Comparison of ENCODE assay signal across 17 mouse cellular contexts in the genomic region with DNA sequence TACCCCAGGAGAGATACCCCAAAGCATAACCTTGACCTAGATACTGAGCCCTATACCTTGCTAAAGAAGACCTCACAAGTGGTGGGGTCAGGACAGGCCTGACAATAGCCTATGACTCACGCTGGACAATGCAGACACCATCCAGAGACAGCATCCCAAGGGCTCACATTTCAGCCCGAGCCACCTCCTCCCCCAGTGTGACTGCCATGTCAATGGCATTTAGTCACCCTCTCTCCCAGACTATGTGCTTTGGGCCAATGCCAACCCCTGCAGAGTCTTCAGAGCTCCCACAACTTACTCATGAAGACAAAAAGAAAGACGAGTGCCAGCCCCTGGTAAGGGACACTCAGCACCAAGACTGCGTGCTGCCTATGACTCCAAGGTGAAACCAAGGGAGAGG. TPM values are rescaled to one million over a fixed set of nuclear protein-coding genes. Genes with fewer than 3 reads are reported as not detected.
A peak's percentile ranks its signal among the peaks of the same experiment; 100 is the strongest.
DNase-seq lines count a peak whose midpoint lies in the region; ATAC-seq and TF ChIP-seq lines count a peak whose summit lies in the region.
"Had no signal": no experiment of that assay in that cellular context is flagged by ENCODE, and none has a peak within 500 bp of the region (broad histone marks: within the 10 kb centered on the region; RNA-seq: fewer than 3 reads in every experiment).

No protein-coding gene starts in this region.

- no peak overlapping the region for H3K4me2 ChIP-seq in heart, embryonic 11.5 days
- no peak overlapping the region for H3K4me2 ChIP-seq in stomach, postnatal 0 days (replicated peaks; ENCODE audit: low read depth)
- H3K4me2 ChIP-seq: hindbrain, embryonic 14.5 days; limb, embryonic 12.5 days; neural tube, embryonic 15.5 days had no signal

- peaks cover 36% of the 10 kb centered on the region for H3K27me3 ChIP-seq in heart, embryonic 11.5 days (ENCODE audit: control insufficient read depth, insufficient read depth, low read length)
- no peaks in the 10 kb centered on the region for H3K27me3 ChIP-seq in stomach, postnatal 0 days (ENCODE audit: control insufficient read depth, insufficient read depth, low read length)

- no peaks in the 10 kb centered on the region for H3K36me3 ChIP-seq in heart, embryonic 11.5 days (ENCODE audit: control insufficient read depth, insufficient read depth, low read length)
- H3K36me3 ChIP-seq in stomach, postnatal 0 days (ENCODE audit: control insufficient read depth, insufficient read depth, low read length): no peaks in the 10 kb centered on the region
- H3K36me3 ChIP-seq: neural tube, embryonic 15.5 days had no signal

- WGBS in heart, embryonic 11.5 days (ENCODE audit: insufficient replicate concordance): 40% methylated on average over 4 of the region's 4 CpGs
- 39% methylated on average over 4 of the region's 4 CpGs for WGBS in stomach, postnatal 0 days

- peak; percentile 49 for DNase-seq in urinary bladder, postnatal 25 days (ENCODE audit: low spot score)
- DNase-seq in urinary bladder, postnatal 10 days (ENCODE audit: low spot score): no peak
- DNase-seq in adrenal gland, adult (ENCODE audit: inconsistent age in 2 of 2, low spot score in 1 of 2): peak; percentile 80 to 86
- peak; percentile 41 for DNase-seq in stomach, postnatal 0 days (ENCODE audit: low spot score)
- DNase-seq in right cerebral cortex, postnatal 25 days: no peak
- no peak for DNase-seq in layer of hippocampus, adult 18-20 months (ENCODE audit: low spot score in 2 of 2)
- no peak for DNase-seq in cerebellum, postnatal 4 days (ENCODE audit: low spot score in 2 of 2)
- DNase-seq: cerebellum, adult 9-11 months; kidney, adult 18-20 months; kidney, postnatal 4 days; retina, postnatal 1 day had no signal

- no peak overlapping the region for H3K4me3 ChIP-seq in heart, embryonic 11.5 days (ENCODE audit: low read depth, low read length)
- H3K4me3 ChIP-seq in stomach, postnatal 0 days (ENCODE audit: low read depth, low read length): no peak overlapping the region
- H3K4me3 ChIP-seq: limb, embryonic 12.5 days; megakaryocyte, embryonic 14.5 days; neural tube, embryonic 15.5 days had no signal

- no peak for TF ChIP-seq EP300 in stomach, postnatal 0 days (optimal IDR thresholded peaks at IDR 0.05)

- H3K9me3 ChIP-seq in heart, embryonic 11.5 days (replicated peaks; ENCODE audit: control insufficient read depth, low read length): no peaks in the 10 kb centered on the region
- no peaks in the 10 kb centered on the region for H3K9me3 ChIP-seq in stomach, postnatal 0 days (ENCODE audit: control insufficient read depth, low read length)
- H3K9me3 ChIP-seq: limb, embryonic 12.5 days; megakaryocyte, embryonic 14.5 days; neural tube, embryonic 15.5 days had no signal

- peak overlapping the region; percentile 38; the same call in 1 of the 2 replicates for H3K27ac ChIP-seq in heart, embryonic 11.5 days (ENCODE audit: low read depth, low read length)
- H3K27ac ChIP-seq in stomach, postnatal 0 days (replicated peaks): no peak overlapping the region
- H3K27ac ChIP-seq: hindbrain, embryonic 14.5 days; limb, embryonic 12.5 days; neural tube, embryonic 15.5 days had no signal

- no peak overlapping the region for H3K9ac ChIP-seq in heart, embryonic 11.5 days (ENCODE audit: low read depth, low read length)
- H3K9ac ChIP-seq in stomach, postnatal 0 days (ENCODE audit: low read length): no peak overlapping the region
- H3K9ac ChIP-seq: hindbrain, embryonic 14.5 days; limb, embryonic 12.5 days; neural tube, embryonic 15.5 days had no signal

- no peak for TF ChIP-seq CTCF in stomach, postnatal 0 days (IDR thresholded peaks at IDR 0.05; ENCODE audit: low read depth)

- peaks cover 35% of the 10 kb centered on the region for H3K4me1 ChIP-seq in heart, embryonic 11.5 days (ENCODE audit: control insufficient read depth, insufficient read depth, low read length)
- peaks cover 3% of the 10 kb centered on the region; the same call in 1 of the 2 replicates for H3K4me1 ChIP-seq in stomach, postnatal 0 days (replicated peaks; ENCODE audit: control insufficient read depth, insufficient read depth)

- ATAC-seq in heart, embryonic 11.5 days (replicated peaks; ENCODE audit: insufficient number of reproducible peaks, low FRiP score, low TSS enrichment): no peak
- no peak for ATAC-seq in stomach, postnatal 0 days (ENCODE audit: low FRiP score, low TSS enrichment)

RNA-seq across cellular contexts. Expression of a gene that starts 2.5 kb away (rescaled TPM):
- polyA plus RNA-seq in heart, embryonic 11.5 days (2014; fragmentation: Nextera tagmentation; extraction: Ambion mirVana): 35.3 and 38.9 TPM in 2 replicates
- 0.11 and 0.22 TPM in 2 replicates for polyA plus RNA-seq in stomach, postnatal 0 days (2015; fragmentation: Nextera tagmentation; extraction: Ambion mirVana)
- 10 to 100 TPM; 14.1 to 14.7 TPM for total RNA-seq in layer of hippocampus, adult 18-20 months (2021)
- total RNA-seq: granulocyte monocyte progenitor cell, adult 5-6 weeks had no signal

RNA-seq across cellular contexts. Expression of a gene that starts 24.8 kb away (rescaled TPM):
- polyA plus RNA-seq in heart, embryonic 11.5 days (2014; fragmentation: Nextera tagmentation; extraction: Ambion mirVana): 3.0 and 3.4 TPM in 2 replicates
- polyA plus RNA-seq in stomach, postnatal 0 days (2015; fragmentation: Nextera tagmentation; extraction: Ambion mirVana): 2.4 and 3.0 TPM in 2 replicates
- total RNA-seq in layer of hippocampus, adult 18-20 months (2021): 10 to 100 TPM; 79.4 to 82.3 TPM

RNA-seq across cellular contexts. Expression of a gene that starts 28.7 kb away (rescaled TPM):
- polyA plus RNA-seq in heart, embryonic 11.5 days (2014; fragmentation: Nextera tagmentation; extraction: Ambion mirVana): 13.3 and 15.1 TPM in 2 replicates
- 5.9 and 7.9 TPM in 2 replicates for polyA plus RNA-seq in stomach, postnatal 0 days (2015; fragmentation: Nextera tagmentation; extraction: Ambion mirVana)
- total RNA-seq in layer of hippocampus, adult 18-20 months (2021): 100 to 1,000 TPM; 304 to 343 TPM

RNA-seq across cellular contexts. Expression of a gene that starts 50.2 kb away (rescaled TPM):
- 0.82 and 1.5 TPM in 2 replicates for polyA plus RNA-seq in heart, embryonic 11.5 days (2014; fragmentation: Nextera tagmentation; extraction: Ambion mirVana)
- 1.8 and 1.9 TPM in 2 replicates for polyA plus RNA-seq in stomach, postnatal 0 days (2015; fragmentation: Nextera tagmentation; extraction: Ambion mirVana)
- 1 to 10 TPM; 1.4 to 1.7 TPM for total RNA-seq in layer of hippocampus, adult 18-20 months (2021)

RNA-seq across cellular contexts. Expression of a gene that starts 51.1 kb away (rescaled TPM):
- 23.0 and 24.8 TPM in 2 replicates for polyA plus RNA-seq in heart, embryonic 11.5 days (2014; fragmentation: Nextera tagmentation; extraction: Ambion mirVana)
- polyA plus RNA-seq in stomach, postnatal 0 days (2015; fragmentation: Nextera tagmentation; extraction: Ambion mirVana): 19.5 and 20.9 TPM in 2 replicates
- total RNA-seq in layer of hippocampus, adult 18-20 months (2021): 1 to 10 TPM; 6.7 to 7.5 TPM

Comparison
In these comparisons a context has a peak if more than half of its experiments do, and no peak if none do; other contexts are left out.
1. DNase-seq: peak in urinary bladder, postnatal 25 days (single experiment), adrenal gland, adult (2 of 2) and stomach, postnatal 0 days (single experiment); none in urinary bladder, postnatal 10 days (single experiment), right cerebral cortex, postnatal 25 days (single experiment), layer of hippocampus, adult 18-20 months (0 of 2) and cerebellum, postnatal 4 days (0 of 2).
2. RNA of a gene that starts 2.5 kb away (polyA plus RNA-seq): 35.3 to 38.9 TPM in heart, embryonic 11.5 days; 0.11 to 0.22 TPM in stomach, postnatal 0 days; every median in the first group is over 10 times any median in the second.